Mouse (Mus musculus): ENCODE results near the gene Sfi1.
"Not testable (repeated sequence)": the region's sequence is repeated elsewhere in the genome, so short reads cannot be mapped to it uniquely, and the experiment has no call there.

The Sfi1 gene

DNA sequence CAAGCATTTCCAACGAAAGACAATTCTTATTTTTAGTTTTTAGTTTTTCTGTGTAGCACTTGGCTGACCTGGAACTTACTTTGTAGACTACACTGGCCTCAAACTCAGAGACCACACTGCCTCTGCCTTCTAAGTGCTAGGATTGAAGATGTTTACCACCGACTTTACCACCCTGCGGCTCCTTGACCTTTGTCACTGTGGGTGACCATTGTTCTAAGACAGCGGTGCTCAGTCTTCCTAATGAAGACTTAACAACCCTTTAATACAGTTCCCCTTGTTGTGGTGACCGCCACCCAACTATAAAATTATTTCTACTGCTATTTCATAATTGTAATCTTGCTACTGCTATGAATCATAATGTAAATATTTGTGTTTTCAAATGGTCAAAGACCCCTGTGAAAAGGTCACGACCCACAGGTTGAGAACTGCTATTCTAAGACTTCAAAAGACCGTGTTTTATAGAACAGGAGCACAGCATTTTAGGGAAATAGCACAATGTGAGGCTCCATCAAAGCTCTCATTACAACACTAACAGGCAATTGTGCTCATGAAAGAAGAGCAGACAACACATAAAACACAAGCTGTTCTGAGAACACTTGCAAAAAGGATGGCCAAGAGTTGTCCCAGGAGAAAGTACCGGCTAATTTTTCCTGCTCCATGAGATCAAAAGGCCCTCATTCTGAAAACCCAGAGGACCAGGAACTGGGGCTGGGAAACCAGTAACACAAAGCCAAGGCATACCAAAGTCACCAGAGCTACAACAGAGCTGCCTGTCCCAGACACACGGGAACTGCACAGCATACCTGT lies 47.7 kb downstream of the Sfi1 start:
- not testable (repeated sequence) for DNase-seq

DNA sequence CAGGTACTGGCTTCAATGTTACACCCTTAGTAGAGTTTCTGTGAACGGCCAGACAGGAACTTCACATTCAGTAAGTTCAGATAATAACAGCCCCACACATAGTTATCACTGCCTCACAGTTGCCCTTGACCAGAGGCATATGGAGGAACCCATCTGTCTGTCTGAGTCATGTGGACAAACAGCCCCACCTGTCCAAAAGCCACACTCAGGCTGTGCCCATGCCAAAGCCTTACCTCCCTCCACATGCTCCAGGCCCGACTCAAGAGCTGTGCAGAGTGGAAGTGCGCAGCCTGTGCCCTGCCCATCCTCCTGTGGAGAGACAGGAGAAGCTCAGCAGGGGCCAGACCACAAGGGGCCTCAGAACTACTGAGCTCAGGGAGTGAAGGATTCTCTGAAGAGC lies 49.3 kb downstream of the Sfi1 start:
- not testable (repeated sequence) for DNase-seq

- peak; percentile 61 to 72 for DNase-seq
Observed at GRCm38 (mm10) chr11:3142413-3142812, 50.9 kb downstream of the Sfi1 start.

DNA sequence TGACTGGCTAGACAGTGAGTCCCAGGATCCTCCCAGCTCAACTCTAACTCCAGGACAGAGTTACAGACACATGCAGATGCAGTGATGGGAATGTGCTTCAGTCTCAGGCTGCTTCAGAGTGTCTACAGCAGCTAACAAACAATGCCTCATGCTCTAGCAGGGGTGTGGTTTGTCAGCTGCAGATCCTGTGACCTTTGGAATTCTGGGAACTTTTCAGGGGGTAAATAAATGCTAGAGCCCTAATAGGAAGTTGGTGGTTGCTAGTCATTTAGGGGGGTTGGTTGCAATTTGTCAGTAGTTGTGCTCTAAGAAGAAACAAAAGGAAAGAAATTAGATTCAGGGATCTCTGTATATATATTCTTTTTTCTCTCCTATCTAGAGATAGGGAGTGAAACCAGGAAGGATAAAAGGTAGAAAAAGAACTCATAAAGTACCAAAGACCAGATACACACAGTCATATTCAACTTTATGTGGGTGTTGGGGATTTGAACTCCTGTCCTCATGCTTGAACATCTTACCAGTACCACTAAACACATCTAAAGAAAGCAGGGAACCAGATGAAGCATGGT lies 52.2 kb downstream of the Sfi1 start:
- DNase-seq, result not testable (repeated sequence)

DNA sequence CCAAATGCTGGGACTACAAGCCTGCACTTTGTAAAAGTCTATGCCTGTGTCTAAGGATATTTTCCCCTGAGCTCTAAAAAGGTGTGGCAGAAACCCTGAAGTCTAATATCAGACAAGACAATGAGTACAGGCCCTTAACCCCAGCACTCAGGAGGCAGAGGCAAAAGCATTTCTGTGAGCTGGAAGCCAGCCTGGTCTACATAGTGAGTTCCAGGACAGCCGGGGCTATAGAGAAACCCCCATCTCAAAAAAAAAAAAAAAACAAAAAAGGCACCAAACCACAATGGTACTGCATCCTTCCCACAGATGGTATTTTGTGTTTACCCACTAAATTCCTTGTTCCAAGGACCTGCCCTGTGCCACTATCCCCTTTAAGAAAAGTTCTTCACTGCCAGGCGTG lies 54.9 kb downstream of the Sfi1 start:
- peak in 1 of 2 experiments; percentile 35 for DNase-seq

DNA sequence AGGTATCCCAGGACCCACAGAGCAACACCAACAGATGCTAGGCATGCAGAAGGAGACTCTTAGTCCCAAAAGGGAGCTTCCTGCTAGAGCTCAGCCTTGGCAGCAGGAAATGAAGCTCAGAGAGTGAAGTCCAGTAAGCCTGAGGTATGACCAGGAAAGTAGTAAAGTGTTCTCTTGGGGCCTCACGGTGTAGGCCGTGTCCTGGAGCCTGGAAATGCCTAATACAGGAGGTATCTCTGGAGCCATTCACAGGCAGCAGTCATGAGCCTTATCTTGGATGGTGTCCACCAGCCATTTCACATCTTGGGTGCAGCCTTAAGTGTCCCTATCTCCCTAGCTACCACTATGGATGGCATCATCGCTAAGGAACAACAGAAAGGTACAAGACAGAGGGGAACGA lies 56.0 kb downstream of the Sfi1 start:
- peak in 1 of 2 experiments; percentile 41 for DNase-seq

DNA sequence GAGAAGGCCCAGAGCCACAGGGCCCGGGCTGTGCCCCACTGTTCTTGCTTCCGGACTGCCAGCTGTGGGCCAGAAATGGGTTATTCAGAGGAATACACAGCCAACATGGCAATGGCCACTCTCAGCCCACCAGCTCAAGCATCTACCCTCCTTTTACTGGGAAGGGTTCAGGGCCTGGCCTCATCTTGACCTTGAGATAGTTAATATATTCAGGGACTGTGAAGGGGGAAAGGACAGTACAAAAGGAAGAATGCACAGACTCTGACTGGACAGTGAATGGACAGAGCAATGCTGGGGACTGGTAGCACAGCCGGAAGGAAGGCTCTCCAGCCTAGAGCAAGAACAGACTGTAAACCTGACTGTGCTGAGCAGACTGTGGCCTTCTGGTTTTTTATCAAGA lies 57.3 kb downstream of the Sfi1 start:
- DNase-seq, result not testable (repeated sequence)

- DNase-seq, result not testable (repeated sequence)
Observed at GRCm38 (mm10) chr11:3135391-3135790, 57.9 kb downstream of the Sfi1 start.

- DNase-seq, result not testable (repeated sequence)
Observed at GRCm38 (mm10) chr11:3133360-3133759, 59.9 kb downstream of the Sfi1 start.

DNA sequence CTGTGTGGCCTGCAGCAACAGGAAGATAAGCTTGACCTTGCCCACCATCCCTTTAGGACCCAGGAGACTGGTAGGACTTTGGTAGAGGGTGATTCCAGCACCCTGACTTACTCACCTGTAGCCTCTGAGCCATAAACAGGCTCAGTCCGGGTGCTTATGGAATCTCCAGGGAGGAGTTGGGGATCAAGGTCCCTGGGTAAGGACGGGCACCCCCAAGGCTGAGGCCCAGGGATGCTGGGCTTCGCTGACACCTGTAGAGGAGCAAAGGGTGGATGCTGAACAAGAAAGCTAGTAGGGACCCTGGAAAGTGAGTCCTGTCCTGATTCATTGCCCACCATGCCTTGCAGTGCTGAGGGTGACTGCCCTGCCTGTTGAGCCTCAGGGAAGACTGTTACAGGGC lies 60.3 kb downstream of the Sfi1 start:
- not testable (repeated sequence) for DNase-seq

DNA sequence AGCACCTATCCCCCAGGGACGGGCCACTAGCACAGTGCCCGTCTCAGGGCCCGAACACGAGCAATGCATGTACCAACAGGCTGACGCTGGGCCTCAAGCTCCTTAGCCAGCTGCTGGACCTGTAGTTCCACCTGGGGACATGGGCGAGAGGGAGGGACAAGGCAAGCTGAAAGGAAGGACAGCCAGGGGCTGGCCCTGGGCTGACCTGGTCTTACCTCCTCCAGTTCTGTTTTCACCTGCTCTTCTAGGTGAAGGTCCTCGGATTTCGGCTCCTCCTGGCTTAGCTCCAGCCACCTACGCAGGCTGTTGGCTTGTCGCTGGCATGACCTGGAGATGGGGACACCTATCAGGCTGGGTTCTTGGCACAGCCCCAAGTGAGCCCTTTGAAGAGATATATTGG lies 61.3 kb downstream of the Sfi1 start:
- DNase-seq, result peak; percentile 52 to 66

GRCm38 (mm10) chr11:3129852-3130251 lies 63.4 kb downstream of the Sfi1 start:
- DNase-seq, result peak; percentile 66 to 68

GRCm38 (mm10) chr11:3129276-3129675 lies 64.0 kb downstream of the Sfi1 start:
- not testable (repeated sequence) for DNase-seq

DNA sequence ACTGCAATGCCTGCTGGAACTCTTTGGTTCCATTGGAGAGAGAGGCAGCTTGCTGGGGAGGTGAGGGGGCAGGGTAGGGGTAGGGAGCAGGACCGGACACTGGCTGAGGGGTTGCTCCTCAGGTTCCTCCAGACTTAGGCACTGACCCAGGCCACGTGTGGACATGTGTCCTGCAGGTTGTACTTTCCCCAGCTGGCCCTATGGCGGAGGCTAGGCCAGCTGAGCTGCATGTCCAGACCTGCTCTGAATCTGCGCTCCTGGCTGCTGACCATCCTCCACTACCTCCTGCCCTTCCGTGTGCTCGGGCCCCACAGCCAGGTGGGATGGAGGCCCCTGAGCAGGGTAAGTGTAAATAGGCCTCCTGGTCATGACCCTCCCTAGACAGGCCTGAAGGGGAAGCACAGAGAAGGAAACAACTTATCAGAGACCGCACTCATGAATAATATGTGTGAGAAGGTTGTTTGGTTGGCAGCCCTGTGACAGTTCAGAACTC lies 65.9 kb downstream of the Sfi1 start:
- peak; percentile 38 to 64 for DNase-seq

DNA sequence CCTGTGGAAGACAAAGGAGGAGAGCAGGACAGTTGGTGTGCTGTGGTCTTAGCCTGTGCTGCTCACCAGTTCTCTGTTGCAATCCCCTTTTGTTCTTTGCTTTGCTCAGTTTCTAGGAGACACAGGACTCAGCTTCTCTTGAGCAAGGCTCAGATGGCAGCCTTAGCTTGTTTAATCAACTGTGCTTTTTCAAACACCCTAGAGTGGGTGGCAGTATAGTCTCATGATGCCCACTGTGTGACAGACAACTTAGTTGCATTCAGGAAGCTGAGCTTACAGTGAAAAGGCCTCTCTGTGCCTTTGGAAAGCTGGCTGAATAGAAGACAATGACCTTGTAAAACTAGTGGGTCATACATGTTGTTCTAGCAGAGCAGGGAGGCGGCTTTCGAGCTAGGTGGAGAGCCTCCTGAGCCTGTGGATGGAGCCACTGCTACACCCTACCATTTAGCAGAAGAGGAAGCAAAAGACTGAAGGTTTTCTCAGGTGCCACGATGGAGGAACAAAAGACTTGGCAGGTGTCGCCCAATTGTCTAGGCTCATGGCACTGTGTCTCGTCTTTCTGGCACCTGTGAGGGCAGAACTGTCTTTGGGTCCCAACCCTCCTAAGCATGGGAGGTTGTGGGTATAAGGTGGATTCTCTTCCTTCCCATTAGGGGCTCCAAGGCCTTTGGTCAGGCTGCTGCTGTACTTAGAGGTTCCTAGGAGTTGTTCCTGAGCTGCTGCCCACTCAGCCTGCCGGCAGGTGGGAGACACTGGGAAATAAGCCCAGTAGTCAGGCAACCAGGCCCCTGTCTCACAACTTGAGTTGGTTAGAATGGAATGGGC lies 66.6 kb downstream of the Sfi1 start:
- peak; percentile 91 for DNase-seq

- DNase-seq, result not testable (repeated sequence)
Observed at GRCm38 (mm10) chr11:3125922-3126321, 67.3 kb downstream of the Sfi1 start.

GRCm38 (mm10) chr11:3124932-3125810 lies 68.1 kb downstream of the Sfi1 start:
- DNase-seq, result peak; percentile 35 to 50

DNA sequence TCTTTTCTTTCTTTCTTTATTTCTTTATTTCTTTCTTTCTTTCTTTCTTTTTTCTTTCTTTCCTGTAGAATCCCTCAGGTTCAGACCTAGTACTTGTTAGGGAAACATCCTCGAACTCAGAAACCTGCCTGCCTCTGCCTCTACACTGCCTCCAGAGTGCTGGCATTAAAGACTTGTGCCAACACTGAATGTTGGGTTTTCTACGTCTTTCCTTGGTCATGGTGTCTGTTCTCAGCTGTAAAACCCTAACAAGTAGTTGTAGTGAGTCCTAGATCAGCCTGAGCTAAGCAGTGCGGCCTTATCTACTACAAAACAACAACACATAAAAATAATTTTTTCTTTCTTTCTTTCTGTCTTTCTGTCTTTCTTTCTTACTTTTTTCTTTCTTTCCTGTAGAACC lies 78.9 kb downstream of the Sfi1 start:
- no peak for DNase-seq

DNA sequence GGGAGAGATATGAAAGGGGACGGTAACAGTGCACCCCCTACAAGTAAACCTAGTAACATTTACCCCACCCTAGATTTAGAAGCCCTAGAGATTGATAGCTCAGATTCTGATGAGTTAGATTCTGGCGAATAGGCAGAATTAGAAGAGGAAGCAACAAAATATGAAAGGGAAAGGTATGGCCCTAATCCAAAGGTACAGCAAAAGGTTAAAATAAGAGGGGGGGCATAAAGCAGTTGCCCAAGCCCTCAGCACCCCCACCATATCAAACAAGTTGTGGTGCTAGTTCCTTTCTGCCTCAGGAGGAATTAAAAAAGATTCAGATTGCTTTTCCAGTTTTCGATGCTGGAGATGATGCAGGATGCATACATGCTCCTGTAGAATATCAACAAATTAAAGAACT lies 87.1 kb downstream of the Sfi1 start:
- DNase-seq, result no peak

DNA sequence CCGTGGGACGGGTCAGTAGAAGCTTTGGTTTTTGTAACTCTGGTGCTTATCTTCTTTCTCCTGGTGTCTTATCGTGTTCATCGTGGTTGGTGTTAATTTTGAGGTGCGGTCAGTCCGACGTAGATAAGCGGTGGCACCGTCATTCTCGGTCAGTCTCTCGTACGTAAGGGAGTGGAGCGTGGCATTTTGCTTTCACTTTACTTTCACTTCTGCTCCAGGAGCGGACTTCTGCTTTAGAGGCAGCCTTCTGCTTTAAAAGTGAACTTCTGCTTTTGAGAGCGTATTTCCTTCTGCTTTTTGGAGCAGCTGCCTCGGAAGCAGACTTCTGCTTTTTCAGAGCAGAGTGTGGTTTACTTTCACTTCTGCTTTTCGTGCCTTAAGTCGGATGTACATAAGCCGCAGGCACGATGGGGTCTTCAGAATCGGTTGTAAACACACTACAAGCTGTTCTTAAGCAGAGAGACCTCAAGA lies 88.0 kb downstream of the Sfi1 start:
- DNase-seq, result no peak

GRCm38 (mm10) chr11:3104501-3105260 lies 88.6 kb downstream of the Sfi1 start:
- DNase-seq, result not testable (repeated sequence)

Data from cerebellum, postnatal 14 days (tissue).